Mouse (Mus musculus) heart, adult 8-10 months (tissue): ENCODE data around the gene Tmem18. TPM values are rescaled to one million over a fixed set of nuclear protein-coding genes. Genes with fewer than 3 reads are reported as not detected.

Experiments used
- microRNA-seq: library from miRNA; unstranded; fragments of <30 nt; microRNA quantifications from one replicate; pipeline ENCODE4 v1.2.0, GENCODE M21; 2022
- total RNA-seq, 4 experiments: library from RNA; stranded (reverse); gene quantifications; 2 replicates each; pipeline ENCODE4 v1.2.4; 2022

Gene Tmem18
- total RNA-seq, 4 experiments from 2014 or later, result 7.9 to 10.3 (median 9.4) TPM

Small RNAs within 50 kb of the gene (microRNA-seq; reads per million reads assigned to microRNA genes)
- gene Gm25243, result not detected

Other genes with a start within 250 kb of the Tmem18 start
- gene Sntg2, start 211.1 kb upstream of the Tmem18 start, total RNA-seq, result under 1 TPM in 3 of 4 experiments, not detected in 1; 0.28 to 0.43 (median 0.41) TPM